Mouse (Mus musculus): ENCODE data around the gene Arhgef7.

GRCm38 (mm10) chr8:11776451-11777180 is 49.1 kb downstream of the Arhgef7 start:
- no peak for TF ChIP-seq POLR2A (IDR thresholded peaks at IDR 0.05; ENCODE audit: insufficient read depth, low read length)
- no peak for TF ChIP-seq CTCF (IDR thresholded peaks at IDR 0.05; ENCODE audit: low read depth, low read length)
